Mouse (Mus musculus) liver, embryonic 14.5 days (tissue): ENCODE data around the gene Rfx2. TPM values are rescaled to one million over a fixed set of nuclear protein-coding genes. Genes with fewer than 3 reads are reported as not detected.

ENCODE experiments used
- ATAC-seq: fragments of 200-750 bp; cut with Nextera tagmentation; 2 replicates; pipeline ENCODE4 v1.8.0; 2017; ENCODE audit warnings: moderate number of reproducible peaks, mild to moderate bottlenecking, moderate library complexity; ENCODE audit not compliant: insufficient read depth
- DNase-seq, 3 experiments: peaks; one replicate each; pipeline ENCODE4 v3.0.0-alpha.2; 2012 to 2013; ENCODE audit warnings: low read depth in 3 of 3, low spot score in 3 of 3
- H3K27ac ChIP-seq: fragments of 300-500 bp; sonication (generic); 2 replicates; pipeline ENCODE4 v1.5.1; 2014; ENCODE audit warnings: moderate library complexity, mild to moderate bottlenecking, control low read depth, inconsistent platforms
- H3K27me3 ChIP-seq: fragments of 300-500 bp; sonication (generic); 2 replicates; pipeline ENCODE4 v1.6.1; 2014; ENCODE audit warnings: mild to moderate bottlenecking, low read length, moderate library complexity; ENCODE audit not compliant: control insufficient read depth, insufficient read depth
- H3K36me3 ChIP-seq: fragments of 300-500 bp; sonication (generic); replicated peaks from 2 replicates; pipeline ENCODE4 v1.6.1; 2014; ENCODE audit warnings: low read depth; ENCODE audit not compliant: control insufficient read depth, insufficient read depth
- H3K4me1 ChIP-seq, 2 experiments: fragments of 200-500 bp in 1 of 2; fragments of 300-500 bp in 1 of 2; sonication (generic) in 1 of 2; replicated peaks; 2 replicates each; pipeline ENCODE4 v1.6.1; 2012 to 2014; ENCODE audit warnings: antibody characterized with exemption in 1 of 2, inconsistent platforms in 1 of 2, low read length in 1 of 2; ENCODE audit not compliant: control insufficient read depth in 2 of 2, insufficient read depth in 2 of 2
- H3K4me2 ChIP-seq: fragments of 300-500 bp; sonication (generic); 2 replicates; pipeline ENCODE4 v1.6.1; 2014; ENCODE audit warnings: low read depth, mild to moderate bottlenecking, control low read depth, moderate library complexity
- H3K4me3 ChIP-seq, 2 experiments: fragments of 200-500 bp in 1 of 2; fragments of 300-500 bp in 1 of 2; sonication (generic) in 1 of 2; 2 replicates each; pipeline ENCODE4 v1.5.1; 2012 to 2014; ENCODE audit warnings: low read depth in 2 of 2, low read length in 2 of 2, mild to moderate bottlenecking in 2 of 2, control low read depth in 1 of 2, inconsistent platforms in 1 of 2, moderate library complexity in 1 of 2; ENCODE audit not compliant: insufficient read depth in 1 of 2
- H3K9ac ChIP-seq: fragments of 300-500 bp; sonication (generic); replicated peaks from 2 replicates; pipeline ENCODE4 v1.6.1; 2014; ENCODE audit warnings: mild to moderate bottlenecking, control low read depth, moderate library complexity
- H3K9me3 ChIP-seq: fragments of 300-500 bp; sonication (generic); 2 replicates; pipeline ENCODE4 v1.6.1; 2016; ENCODE audit warnings: low read length, mixed read lengths; ENCODE audit not compliant: control insufficient read depth
- CTCF ChIP-seq: IDR thresholded peaks from 2 replicates; pipeline ENCODE4 v1.5.1; 2016; ENCODE audit warnings: antibody characterized with exemption, low read depth, control low read depth
- EP300 ChIP-seq: IDR thresholded peaks from 2 replicates; pipeline ENCODE4 v1.6.1; 2016; ENCODE audit warnings: antibody characterized with exemption, low read depth
- WGBS: fragments of 180-500 bp; shearing (Covaris S2); extraction: QIAGEN DNeasy Blood & Tissue Kit; methylation state at CpG from one replicate; pipeline ENCODE4 v1.1.7; 2014; ENCODE audit not compliant: insufficient replicate concordance; 5-methylcytosine and 5-hydroxymethylcytosine counted together
- polyA plus RNA-seq, 2 experiments: library from polyadenylated mRNA; depleted of rRNA in 1 of 2; stranded (reverse) in 1 of 2; unstranded in 1 of 2; fragments of >200 nt; fragmentation: Nextera tagmentation in 1 of 2; extraction: Ambion mirVana in 1 of 2; gene quantifications; 2 replicates each; pipeline versions ENCODE4 v1.2.1 to v1.2.3; 2012 to 2014

Rfx2 gene
- polyA plus RNA-seq, 2 experiments, result 6.8 to 10.7 TPM

GRCm38 (mm10) chr17:56793614-56794319 is 37.0 kb downstream of the Rfx2 start:
- peaks cover 5% of the 10 kb centered on the region for H3K36me3 ChIP-seq
- 33% methylated on average over 6 of the region's 6 CpGs for WGBS
- peak; percentile 93 for TF ChIP-seq EP300
- no peak for TF ChIP-seq CTCF
- DNase-seq (peak; percentile 86 to 88 (median 87)), ATAC-seq (peak; percentile 93)
- peak overlapping the region; percentile 74 for H3K9ac ChIP-seq
- H3K4me3 ChIP-seq, result peak overlapping the region; percentile 58 to 60
- H3K27me3 ChIP-seq, result no peaks in the 10 kb centered on the region
- H3K4me1 ChIP-seq, result peaks cover 24 to 27% of the 10 kb centered on the region in 2 experiments
- H3K9me3 ChIP-seq, result no peaks in the 10 kb centered on the region
- H3K4me2 ChIP-seq, result peak overlapping the region; percentile 79
- peak overlapping the region; percentile 96 for H3K27ac ChIP-seq

GRCm38 (mm10) chr17:56792588-56792987 is 38.2 kb downstream of the Rfx2 start:
- ATAC-seq, result no peak
- WGBS, result 81% methylated on average over 3 of the region's 3 CpGs
- H3K4me2 ChIP-seq, result no peak overlapping the region
- H3K27me3 ChIP-seq, result no peaks in the 10 kb centered on the region
- TF ChIP-seq CTCF, result no peak
- no peak for TF ChIP-seq EP300
- peaks cover 3% of the 10 kb centered on the region for H3K36me3 ChIP-seq
- DNase-seq, result no peak
- no peak overlapping the region for H3K9ac ChIP-seq
- H3K4me3 ChIP-seq, result no peak overlapping the region
- H3K27ac ChIP-seq, result peak overlapping the region; percentile 96
- H3K4me1 ChIP-seq, result peaks cover 24 to 27% of the 10 kb centered on the region in 2 experiments
- H3K9me3 ChIP-seq, result no peaks in the 10 kb centered on the region

- no peak overlapping the region for H3K4me2 ChIP-seq
- H3K36me3 ChIP-seq, result peaks cover 6% of the 10 kb centered on the region; the same call in 1 of the 2 replicates
- WGBS, result 72% methylated on average over 6 of the region's 6 CpGs
- TF ChIP-seq EP300 (no peak), CTCF (no peak)
- H3K4me1 ChIP-seq, result peaks cover 24 to 27% of the 10 kb centered on the region in 2 experiments
- DNase-seq (no peak), ATAC-seq (no peak)
- no peaks in the 10 kb centered on the region for H3K27me3 ChIP-seq
- no peak overlapping the region; the same call in 1 of the 2 replicates for H3K27ac ChIP-seq
- no peak overlapping the region for H3K9ac ChIP-seq
- H3K4me3 ChIP-seq, result no peak overlapping the region
- H3K9me3 ChIP-seq, result no peaks in the 10 kb centered on the region
Measured at GRCm38 (mm10) chr17:56789286-56789685, 41.5 kb downstream of the Rfx2 start.

GRCm38 (mm10) chr17:56788886-56789285 is 41.9 kb downstream of the Rfx2 start:
- Histone ChIP-seq H3K9me3 (no peaks in the 10 kb centered on the region), H3K4me3 (no peak overlapping the region), H3K27me3 (no peaks in the 10 kb centered on the region), H3K9ac (no peak overlapping the region), H3K36me3 (peaks cover 6% of the 10 kb centered on the region; the same call in 1 of the 2 replicates), H3K27ac (no peak overlapping the region; the same call in 1 of the 2 replicates), H3K4me2 (no peak overlapping the region), H3K4me1 (peaks cover 20 to 23% of the 10 kb centered on the region in 2 experiments)
- WGBS, result 56% methylated on average over 3 of the region's 3 CpGs
- no peak for DNase-seq
- TF ChIP-seq EP300, result no peak
- TF ChIP-seq CTCF, result no peak
- ATAC-seq, result peak; percentile 29; the same call in 1 of the 2 replicates

GRCm38 (mm10) chr17:56780291-56780978 is 50.4 kb downstream of the Rfx2 start:
- WGBS, result 78% methylated on average over 13 of the region's 13 CpGs
- no peak for ATAC-seq
- H3K4me3 ChIP-seq, result no peak overlapping the region

More at GRCm38 (mm10) chr17:56780291-56780978, 50.4 kb downstream of the Rfx2 start:
- TF ChIP-seq CTCF, result no peak
- no peak for TF ChIP-seq EP300
- no peak for DNase-seq
- no peak overlapping the region for H3K27ac ChIP-seq
- H3K9me3 ChIP-seq, result peaks cover 4% of the 10 kb centered on the region
- no peak overlapping the region for H3K4me2 ChIP-seq
- no peaks in the 10 kb centered on the region for H3K27me3 ChIP-seq
- H3K36me3 ChIP-seq, result peaks cover 16% of the 10 kb centered on the region
- H3K9ac ChIP-seq, result no peak overlapping the region
- no peaks in the 10 kb centered on the region for H3K4me1 ChIP-seq
